Mouse (Mus musculus) liver, embryonic 14.5 days (tissue): ENCODE results near the gene Sulf2. TPM values are rescaled to one million over a fixed set of nuclear protein-coding genes. Genes with fewer than 3 reads are reported as not detected.

Source experiments
- ATAC-seq: fragments of 200-750 bp; cut with Nextera tagmentation; 2 replicates; pipeline ENCODE4 v1.8.0; 2017; ENCODE audit warnings: moderate number of reproducible peaks, mild to moderate bottlenecking, moderate library complexity; ENCODE audit not compliant: insufficient read depth
- DNase-seq, 3 experiments: peaks; one replicate each; pipeline ENCODE4 v3.0.0-alpha.2; 2012 to 2013; ENCODE audit warnings: low read depth in 3 of 3, low spot score in 3 of 3
- H3K27ac ChIP-seq: fragments of 300-500 bp; sonication (generic); 2 replicates; pipeline ENCODE4 v1.5.1; 2014; ENCODE audit warnings: moderate library complexity, mild to moderate bottlenecking, control low read depth, inconsistent platforms
- H3K27me3 ChIP-seq: fragments of 300-500 bp; sonication (generic); 2 replicates; pipeline ENCODE4 v1.6.1; 2014; ENCODE audit warnings: mild to moderate bottlenecking, low read length, moderate library complexity; ENCODE audit not compliant: control insufficient read depth, insufficient read depth
- H3K36me3 ChIP-seq: fragments of 300-500 bp; sonication (generic); replicated peaks from 2 replicates; pipeline ENCODE4 v1.6.1; 2014; ENCODE audit warnings: low read depth; ENCODE audit not compliant: control insufficient read depth, insufficient read depth
- H3K4me1 ChIP-seq, 2 experiments: fragments of 200-500 bp in 1 of 2; fragments of 300-500 bp in 1 of 2; sonication (generic) in 1 of 2; replicated peaks; 2 replicates each; pipeline ENCODE4 v1.6.1; 2012 to 2014; ENCODE audit warnings: antibody characterized with exemption in 1 of 2, inconsistent platforms in 1 of 2, low read length in 1 of 2; ENCODE audit not compliant: control insufficient read depth in 2 of 2, insufficient read depth in 2 of 2
- H3K4me2 ChIP-seq: fragments of 300-500 bp; sonication (generic); 2 replicates; pipeline ENCODE4 v1.6.1; 2014; ENCODE audit warnings: low read depth, mild to moderate bottlenecking, control low read depth, moderate library complexity
- H3K4me3 ChIP-seq, 2 experiments: fragments of 200-500 bp in 1 of 2; fragments of 300-500 bp in 1 of 2; sonication (generic) in 1 of 2; 2 replicates each; pipeline ENCODE4 v1.5.1; 2012 to 2014; ENCODE audit warnings: low read depth in 2 of 2, low read length in 2 of 2, mild to moderate bottlenecking in 2 of 2, control low read depth in 1 of 2, inconsistent platforms in 1 of 2, moderate library complexity in 1 of 2; ENCODE audit not compliant: insufficient read depth in 1 of 2
- H3K9ac ChIP-seq: fragments of 300-500 bp; sonication (generic); replicated peaks from 2 replicates; pipeline ENCODE4 v1.6.1; 2014; ENCODE audit warnings: mild to moderate bottlenecking, control low read depth, moderate library complexity
- H3K9me3 ChIP-seq: fragments of 300-500 bp; sonication (generic); 2 replicates; pipeline ENCODE4 v1.6.1; 2016; ENCODE audit warnings: low read length, mixed read lengths; ENCODE audit not compliant: control insufficient read depth
- CTCF ChIP-seq: IDR thresholded peaks from 2 replicates; pipeline ENCODE4 v1.5.1; 2016; ENCODE audit warnings: antibody characterized with exemption, low read depth, control low read depth
- EP300 ChIP-seq: IDR thresholded peaks from 2 replicates; pipeline ENCODE4 v1.6.1; 2016; ENCODE audit warnings: antibody characterized with exemption, low read depth
- WGBS: fragments of 180-500 bp; shearing (Covaris S2); extraction: QIAGEN DNeasy Blood & Tissue Kit; methylation state at CpG from one replicate; pipeline ENCODE4 v1.1.7; 2014; ENCODE audit not compliant: insufficient replicate concordance; 5-methylcytosine and 5-hydroxymethylcytosine counted together
- polyA plus RNA-seq, 2 experiments: library from polyadenylated mRNA; depleted of rRNA in 1 of 2; stranded (reverse) in 1 of 2; unstranded in 1 of 2; fragments of >200 nt; fragmentation: Nextera tagmentation in 1 of 2; extraction: Ambion mirVana in 1 of 2; gene quantifications; 2 replicates each; pipeline versions ENCODE4 v1.2.1 to v1.2.3; 2012 to 2014

Gene Sulf2
- polyA plus RNA-seq, 2 experiments = 0.81 to 0.99 TPM

- no peaks in the 10 kb centered on the region for H3K9me3 ChIP-seq
- 71% methylated on average over 21 of the region's 21 CpGs for WGBS
- ATAC-seq = no peak
Observed at GRCm38 (mm10) chr2:166100309-166101262, 54.9 kb downstream of the Sulf2 start.

DNA sequence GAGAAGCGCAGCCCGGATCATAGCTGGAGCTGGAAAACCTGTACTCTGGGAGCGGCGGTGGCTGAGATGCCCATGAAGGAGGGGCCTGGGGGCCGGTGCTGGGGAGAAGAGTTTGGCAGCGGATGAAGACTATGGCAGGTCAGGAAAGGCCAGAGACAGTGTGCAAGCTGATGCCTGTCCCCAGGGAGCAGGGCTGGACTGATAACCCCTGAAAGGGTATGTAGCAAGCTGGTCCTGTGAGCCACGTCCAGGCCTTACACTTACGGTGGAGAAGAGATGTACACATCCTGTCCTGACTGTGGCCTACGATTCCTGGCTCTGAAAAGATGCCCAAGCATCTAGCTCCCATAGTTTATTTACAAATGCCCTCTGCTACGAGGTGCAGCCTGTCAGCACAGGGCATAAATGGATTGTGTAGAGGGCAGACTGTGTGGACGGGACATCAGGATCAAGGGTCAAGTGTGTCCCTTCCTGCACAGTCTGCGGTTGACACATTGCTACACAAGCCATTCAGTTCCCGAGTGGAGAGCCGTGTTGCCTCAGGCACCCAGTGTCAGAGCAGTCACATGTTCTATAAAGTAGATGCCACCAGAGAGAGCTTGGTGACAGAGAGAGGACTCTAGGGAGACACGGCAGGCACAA lies 57.0 kb downstream of the Sulf2 start:
- no peak overlapping the region for H3K27ac ChIP-seq
- 66% methylated on average over 15 of the region's 15 CpGs for WGBS
- ATAC-seq = no peak

More at GRCm38 (mm10) chr2:166100309-166101262, 54.9 kb downstream of the Sulf2 start:
- no peak overlapping the region for H3K4me3 ChIP-seq
- no peak overlapping the region for H3K4me2 ChIP-seq
- DNase-seq = no peak
- TF ChIP-seq EP300 (no peak), CTCF (no peak)
- H3K27ac ChIP-seq = no peak overlapping the region
- H3K36me3 ChIP-seq = no peaks in the 10 kb centered on the region
- no peaks in the 10 kb centered on the region for H3K27me3 ChIP-seq
- H3K9ac ChIP-seq = no peak overlapping the region
- no peaks in the 10 kb centered on the region for H3K4me1 ChIP-seq

DNA sequence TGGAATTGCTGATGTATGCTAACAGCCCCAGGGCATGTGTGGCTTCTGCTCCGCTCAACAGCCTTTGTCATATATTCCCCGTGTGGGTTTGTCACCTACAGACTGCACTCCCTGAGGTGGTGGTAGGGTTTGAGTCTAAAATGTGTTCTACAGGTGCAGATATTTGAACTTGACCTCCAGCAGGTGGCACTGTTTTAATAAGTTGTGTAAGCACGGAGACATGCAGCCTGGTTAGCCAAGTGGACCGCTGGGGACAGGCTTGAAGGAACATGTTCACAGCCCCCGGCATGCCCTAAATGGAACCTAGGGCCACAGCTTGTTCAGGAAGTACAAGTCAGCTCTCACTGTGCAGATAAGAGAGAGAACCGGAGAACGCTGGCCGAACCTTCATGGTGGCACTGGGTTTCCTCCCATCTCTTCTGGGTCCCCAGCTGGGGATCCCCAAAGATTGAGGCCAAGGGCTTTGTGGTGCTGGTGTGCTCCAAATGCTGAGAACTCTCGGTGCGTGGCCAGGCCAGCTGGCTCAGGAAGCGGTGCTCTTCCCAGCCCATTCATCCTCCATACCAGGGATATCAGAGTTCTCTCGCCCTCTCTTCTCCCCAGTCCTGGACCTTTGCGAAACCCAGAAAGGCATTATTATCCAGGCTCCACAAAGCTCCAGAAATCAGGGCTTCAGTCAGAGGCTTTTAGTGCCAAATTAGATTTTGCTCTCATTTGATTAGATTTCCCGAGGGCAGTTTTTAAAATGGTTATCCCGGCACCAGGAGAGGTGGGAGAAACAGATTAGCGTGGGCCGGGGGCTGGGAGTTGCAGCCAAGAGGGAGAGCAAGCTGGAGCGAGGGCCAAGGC lies 57.8 kb downstream of the Sulf2 start:
- no peak overlapping the region for H3K27ac ChIP-seq
- DNase-seq (peak in 1 of 3 experiments; percentile 24), ATAC-seq (no peak)
- TF ChIP-seq EP300 (no peak), CTCF (peak; percentile 53)
- no peaks in the 10 kb centered on the region for H3K9me3 ChIP-seq
- 61% methylated on average over 18 of the region's 18 CpGs for WGBS
- H3K4me2 ChIP-seq = no peak overlapping the region
- no peak overlapping the region for H3K9ac ChIP-seq
- no peaks in the 10 kb centered on the region for H3K4me1 ChIP-seq
- no peak overlapping the region for H3K4me3 ChIP-seq
- H3K36me3 ChIP-seq = no peaks in the 10 kb centered on the region
- no peaks in the 10 kb centered on the region for H3K27me3 ChIP-seq

More for the DNA sequence above, 57.0 kb downstream of the Sulf2 start:
- no peaks in the 10 kb centered on the region for H3K9me3 ChIP-seq
- DNase-seq = no peak
- TF ChIP-seq EP300 = no peak
- TF ChIP-seq CTCF = no peak
- no peaks in the 10 kb centered on the region for H3K27me3 ChIP-seq
- H3K9ac ChIP-seq = no peak overlapping the region
- H3K4me2 ChIP-seq = no peak overlapping the region
- no peaks in the 10 kb centered on the region for H3K4me1 ChIP-seq
- H3K4me3 ChIP-seq = no peak overlapping the region
- H3K36me3 ChIP-seq = no peaks in the 10 kb centered on the region

DNA sequence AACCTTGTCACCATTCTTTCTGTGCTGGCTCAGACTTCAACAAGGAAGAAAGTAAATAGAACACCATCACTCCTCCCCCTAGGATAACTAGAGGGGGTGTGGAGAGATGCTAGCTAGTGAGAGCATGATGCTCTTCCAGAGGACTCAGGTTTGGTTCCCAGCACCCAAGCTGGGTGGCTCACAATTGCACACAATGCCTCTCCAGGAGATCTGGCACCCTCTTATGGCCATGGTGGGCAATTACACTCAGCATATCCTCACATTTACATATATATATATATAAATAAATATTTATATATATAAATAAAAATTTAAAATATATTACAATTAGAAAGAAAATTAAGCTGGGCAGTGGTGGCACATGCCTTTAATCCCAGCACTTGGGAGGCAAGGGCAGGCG lies 58.6 kb downstream of the Sulf2 start:
- no peak overlapping the region for H3K4me3 ChIP-seq
- no peak overlapping the region for H3K27ac ChIP-seq
- no peak overlapping the region for H3K9ac ChIP-seq
- no peaks in the 10 kb centered on the region for H3K36me3 ChIP-seq
- no peak overlapping the region for H3K4me2 ChIP-seq
- WGBS = 62% methylated on average over 1 of the region's 1 CpGs
- DNase-seq (no peak), ATAC-seq (no peak)
- H3K27me3 ChIP-seq = no peaks in the 10 kb centered on the region
- 0 out of 4 replicates have a peak, but pooled peaks cover 0 to 2% of the 10 kb centered on the region in 2 experiments for H3K4me1 ChIP-seq
- TF ChIP-seq EP300 = no peak
- TF ChIP-seq CTCF = peak; percentile 33
- no peaks in the 10 kb centered on the region for H3K9me3 ChIP-seq
